Mouse (Mus musculus) lung, embryonic 16.5 days (tissue): ENCODE results near the gene Sart3. TPM values are rescaled to one million over a fixed set of nuclear protein-coding genes. Genes with fewer than 3 reads are reported as not detected.
A peak's percentile ranks its signal among the peaks of the same experiment; 100 is the strongest.

Experiments
- ATAC-seq: fragments of 200-750 bp; cut with Nextera tagmentation; 2 replicates; pipeline ENCODE4 v1.8.0; 2017; ENCODE audit warnings: low read depth, mild to moderate bottlenecking, moderate library complexity
- H3K27ac ChIP-seq: fragments of 300-500 bp; sonication (generic); 2 replicates; pipeline ENCODE4 v1.5.1; 2014; ENCODE audit warnings: mild to moderate bottlenecking, control low read depth, low read length
- H3K27me3 ChIP-seq: fragments of 300-500 bp; sonication (generic); 2 replicates; pipeline ENCODE4 v1.6.1; 2014; ENCODE audit warnings: low read depth, low read length, mixed read lengths; ENCODE audit not compliant: control insufficient read depth, insufficient read depth
- H3K36me3 ChIP-seq: fragments of 300-500 bp; sonication (generic); 2 replicates; pipeline ENCODE4 v1.6.1; 2014; ENCODE audit warnings: low read length; ENCODE audit not compliant: control insufficient read depth, insufficient read depth
- H3K4me1 ChIP-seq: fragments of 300-500 bp; sonication (generic); replicated peaks from 2 replicates; pipeline ENCODE4 v1.6.1; 2014; ENCODE audit warnings: low read length, mixed read lengths; ENCODE audit not compliant: control insufficient read depth, insufficient read depth
- H3K4me2 ChIP-seq: fragments of 300-500 bp; sonication (generic); 2 replicates; pipeline ENCODE4 v1.6.1; 2014; ENCODE audit warnings: low read depth, low read length, control low read depth
- H3K4me3 ChIP-seq: fragments of 300-500 bp; sonication (generic); 2 replicates; pipeline ENCODE4 v1.5.1; 2014; ENCODE audit warnings: mild to moderate bottlenecking, low read length, control low read depth
- H3K9ac ChIP-seq: fragments of 300-500 bp; sonication (generic); 2 replicates; pipeline ENCODE4 v1.6.1; 2014; ENCODE audit warnings: low read length, control low read depth
- H3K9me3 ChIP-seq: fragments of 300-500 bp; sonication (generic); 2 replicates; pipeline ENCODE4 v1.6.1; 2016; ENCODE audit warnings: low read length; ENCODE audit not compliant: control insufficient read depth
- WGBS: fragments of 180-500 bp; shearing (Covaris S2); extraction: QIAGEN DNeasy Blood & Tissue Kit; methylation state at CpG from one replicate; pipeline ENCODE4 v1.1.7; 2014; 5-methylcytosine and 5-hydroxymethylcytosine counted together
- polyA plus RNA-seq: library from polyadenylated mRNA; unstranded; fragments of >200 nt; fragmentation: Nextera tagmentation; extraction: Ambion mirVana; gene quantifications from 2 replicates; pipeline ENCODE4 v1.2.1, GENCODE M21; 2015

Gene Sart3
- polyA plus RNA-seq, 1 experiment from 2014 or later = 42.5 TPM

DNA sequence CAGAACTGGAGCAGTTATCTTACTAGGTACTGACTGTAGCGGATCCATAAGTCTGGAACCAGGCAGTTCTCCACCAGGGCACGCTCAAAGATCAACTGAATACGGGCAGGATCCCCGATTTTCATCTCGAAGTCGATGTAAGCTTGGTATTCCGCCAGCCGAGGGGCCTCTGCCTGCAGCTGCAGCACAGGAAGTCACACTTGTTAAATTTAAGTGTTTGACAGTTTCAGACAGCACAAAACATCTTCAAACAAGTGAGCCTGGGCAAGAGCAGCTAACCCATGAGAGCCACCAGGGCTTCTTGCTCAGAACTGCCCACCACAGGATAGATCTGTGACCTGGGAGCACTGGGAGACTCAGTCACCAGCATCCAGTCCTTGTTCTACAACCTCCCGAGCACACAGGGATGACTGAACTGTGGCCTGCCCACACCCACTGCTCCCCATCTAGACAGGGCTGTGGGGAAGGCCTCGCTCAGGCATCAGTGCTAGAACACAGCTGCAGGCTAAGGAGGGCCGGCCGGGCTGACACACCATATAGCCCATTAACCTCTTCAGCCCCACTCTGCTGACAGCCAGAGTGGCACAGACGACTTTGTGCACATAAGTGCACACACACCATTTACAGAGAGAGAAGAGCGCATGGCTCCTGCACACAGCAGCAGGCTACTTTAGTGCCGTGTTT lies 16.8 kb downstream of the Sart3 start:
- H3K4me3 ChIP-seq = no peak overlapping the region
- no peak overlapping the region for H3K9ac ChIP-seq
- peaks cover 8% of the 10 kb centered on the region; the same call in 1 of the 2 replicates for H3K4me1 ChIP-seq
- H3K27ac ChIP-seq = peak overlapping the region; percentile 66
- ATAC-seq = peak; percentile 86
- no peak overlapping the region; the same call in 1 of the 2 replicates for H3K4me2 ChIP-seq
- H3K9me3 ChIP-seq = no peaks in the 10 kb centered on the region
- H3K36me3 ChIP-seq = peaks cover 69% of the 10 kb centered on the region
- H3K27me3 ChIP-seq = no peaks in the 10 kb centered on the region
- WGBS = 47% methylated on average over 15 of the region's 15 CpGs

- Histone ChIP-seq H3K9me3 (no peaks in the 10 kb centered on the region), H3K27me3 (no peaks in the 10 kb centered on the region), H3K4me3 (no peak overlapping the region), H3K4me1 (peaks cover 8% of the 10 kb centered on the region; the same call in 1 of the 2 replicates), H3K4me2 (no peak overlapping the region), H3K36me3 (peaks cover 76% of the 10 kb centered on the region), H3K27ac (no peak overlapping the region), H3K9ac (no peak overlapping the region)
- no peak for ATAC-seq
- WGBS = 87% methylated on average over 9 of the region's 9 CpGs
These were observed 20.7 kb downstream of the Sart3 start for GRCm38 (mm10) chr5:113751521-113752157.

DNA sequence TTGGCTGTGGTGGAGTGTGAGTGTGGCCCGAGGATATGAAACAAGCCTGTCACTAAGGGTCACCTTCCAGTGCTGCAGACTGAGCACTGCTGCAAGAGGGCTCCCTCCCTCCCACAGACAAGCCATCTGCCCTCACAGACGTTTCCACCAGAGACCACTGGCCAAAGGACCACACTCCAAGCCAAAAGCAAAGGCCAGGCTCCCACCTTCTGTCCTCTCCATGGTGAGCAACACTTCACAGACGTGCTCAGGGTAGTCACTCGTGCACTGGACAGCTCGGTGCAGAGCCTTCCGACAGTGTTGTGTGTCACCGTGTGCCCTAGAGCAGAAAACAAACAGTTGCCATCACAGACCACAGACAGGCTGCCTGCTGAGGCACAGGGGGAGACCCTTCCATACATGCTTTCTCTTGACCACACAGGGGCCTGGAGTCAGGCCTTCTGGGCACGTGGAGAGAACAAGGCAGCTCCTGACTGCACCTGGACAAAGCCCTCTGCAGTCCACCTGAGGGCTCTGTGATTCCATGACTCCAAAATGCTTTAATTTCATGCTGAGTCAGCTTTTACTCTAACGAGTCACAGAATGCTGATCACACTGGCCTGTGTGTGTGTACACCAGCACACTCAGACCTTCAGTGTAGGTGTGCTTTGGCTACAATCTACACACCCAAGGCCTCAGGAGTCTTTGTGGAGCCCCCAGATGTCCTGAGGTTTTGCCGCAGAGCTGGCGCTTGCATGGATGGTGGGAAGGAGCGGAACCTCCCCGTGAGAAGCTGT lies 23.6 kb downstream of the Sart3 start:
- Histone ChIP-seq H3K27ac (no peak overlapping the region), H3K27me3 (no peaks in the 10 kb centered on the region), H3K9me3 (no peaks in the 10 kb centered on the region), H3K36me3 (peaks cover 87% of the 10 kb centered on the region), H3K9ac (no peak overlapping the region), H3K4me3 (no peak overlapping the region), H3K4me1 (no peaks in the 10 kb centered on the region), H3K4me2 (no peak overlapping the region)
- no peak for ATAC-seq
- WGBS = 91% methylated on average over 13 of the region's 13 CpGs

DNA sequence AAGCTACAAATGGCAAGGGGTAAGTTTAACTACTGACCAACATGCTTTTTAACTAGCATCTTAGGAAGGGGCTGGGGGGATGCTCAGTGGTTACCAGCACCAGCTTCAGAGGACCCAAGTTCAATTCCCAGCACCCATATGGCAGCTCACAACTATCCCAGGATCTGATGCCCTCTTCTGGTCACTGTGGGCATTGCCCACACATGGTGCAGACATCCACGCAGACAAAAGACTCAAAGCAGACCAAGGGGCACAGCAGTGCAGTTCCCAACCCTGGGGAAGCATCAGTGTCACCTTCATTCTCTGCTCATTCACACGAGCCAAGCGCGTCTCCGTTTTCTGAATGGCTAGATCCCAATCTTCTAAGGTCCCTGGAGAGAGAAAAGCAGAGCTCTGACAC lies 24.7 kb downstream of the Sart3 start:
- Histone ChIP-seq H3K4me1 (no peaks in the 10 kb centered on the region), H3K9ac (no peak overlapping the region), H3K4me3 (no peak overlapping the region), H3K4me2 (no peak overlapping the region), H3K27me3 (no peaks in the 10 kb centered on the region), H3K36me3 (peaks cover 87% of the 10 kb centered on the region), H3K27ac (no peak overlapping the region), H3K9me3 (no peaks in the 10 kb centered on the region)
- ATAC-seq = no peak
- WGBS = 93% methylated on average over 5 of the region's 5 CpGs

- H3K27ac ChIP-seq = no peak overlapping the region
- peaks cover 31% of the 10 kb centered on the region for H3K36me3 ChIP-seq
- H3K4me3 ChIP-seq = no peak overlapping the region
- no peak overlapping the region for H3K9ac ChIP-seq
- no peak for ATAC-seq
- H3K4me2 ChIP-seq = no peak overlapping the region
- WGBS = 76% methylated on average over 11 of the region's 11 CpGs
- H3K9me3 ChIP-seq = no peaks in the 10 kb centered on the region
- peaks cover 12% of the 10 kb centered on the region for H3K4me1 ChIP-seq
- no peaks in the 10 kb centered on the region for H3K27me3 ChIP-seq
These were observed 34.6 kb downstream of the Sart3 start for GRCm38 (mm10) chr5:113737607-113738237.

- WGBS = 34% methylated on average over 15 of the region's 15 CpGs
- H3K4me1 ChIP-seq = peaks cover 12% of the 10 kb centered on the region
- peaks cover 24% of the 10 kb centered on the region for H3K36me3 ChIP-seq
- peak overlapping the region; percentile 89 for H3K4me2 ChIP-seq
- no peaks in the 10 kb centered on the region for H3K27me3 ChIP-seq
- peak overlapping the region; percentile 92; the same call in 1 of the 2 replicates for H3K27ac ChIP-seq
- ATAC-seq = no peak
- peak overlapping the region; percentile 80 for H3K9ac ChIP-seq
- H3K9me3 ChIP-seq = no peaks in the 10 kb centered on the region
- peak overlapping the region; percentile 76 for H3K4me3 ChIP-seq
These were observed 35.7 kb downstream of the Sart3 start for GRCm38 (mm10) chr5:113736522-113737164.

DNA sequence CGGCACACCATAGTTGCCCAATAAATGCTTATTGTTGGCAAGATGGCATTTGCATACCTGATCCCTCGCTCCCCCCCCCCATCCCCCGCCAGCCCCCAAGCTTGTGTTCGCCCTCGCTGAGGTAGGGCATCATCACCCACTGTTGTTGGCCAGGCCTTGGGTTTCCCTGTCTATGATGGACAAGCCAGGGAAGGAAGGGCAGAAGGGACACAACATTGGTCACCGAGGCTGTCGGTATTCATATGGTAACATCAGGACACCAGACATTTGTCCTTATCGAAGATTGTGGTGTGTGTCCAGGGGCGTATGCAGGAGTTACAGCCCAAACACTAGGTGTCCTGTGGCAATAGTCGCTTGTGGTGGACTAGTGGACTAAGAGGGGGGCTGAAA lies 36.2 kb downstream of the Sart3 start:
- peaks cover 12% of the 10 kb centered on the region for H3K4me1 ChIP-seq
- H3K9me3 ChIP-seq = no peaks in the 10 kb centered on the region
- peak overlapping the region; percentile 76 for H3K4me3 ChIP-seq
- peak overlapping the region; percentile 89 for H3K4me2 ChIP-seq
- peaks cover 19% of the 10 kb centered on the region for H3K36me3 ChIP-seq
- no peak; the same call in 1 of the 2 replicates for ATAC-seq
- peak overlapping the region; percentile 80 for H3K9ac ChIP-seq
- H3K27me3 ChIP-seq = no peaks in the 10 kb centered on the region
- 2% methylated on average over 10 of the region's 10 CpGs for WGBS
- H3K27ac ChIP-seq = peak overlapping the region; percentile 92

- peak within 1 kb of the TSS; percentile 89 for H3K4me2 ChIP-seq
- H3K9me3 ChIP-seq = no peaks in the 10 kb centered on the region
- H3K27me3 ChIP-seq = no peaks in the 10 kb centered on the region
- H3K4me1 ChIP-seq = peaks cover 12% of the 10 kb centered on the region
- peak; percentile 98 for ATAC-seq
- peaks cover 13% of the 10 kb centered on the region for H3K36me3 ChIP-seq
- H3K27ac ChIP-seq = peak within 1 kb of the TSS; percentile 92
- H3K9ac ChIP-seq = peak within 1 kb of the TSS; percentile 80
- H3K4me3 ChIP-seq = peak within 1 kb of the TSS; percentile 76
- 1% methylated on average over 51 of the region's 71 CpGs for WGBS
These were observed 36.8 kb downstream of the Sart3 start, which contains the start of gene Ficd for GRCm38 (mm10) chr5:113735345-113736112. Gene Ficd, plus strand, starts transcription at chr5:113735803.
